Mouse (Mus musculus) layer of hippocampus, adult 2 months (tissue): ENCODE measurements around the gene Xntrpc. TPM values are rescaled to one million over a fixed set of nuclear protein-coding genes. Genes with fewer than 3 reads are reported as not detected.
A peak's percentile ranks its signal among the peaks of the same experiment; 100 is the strongest.

Experiments
- DNase-seq, 2 experiments: peaks; one replicate each; pipeline ENCODE4 v3.0.0; 2022; ENCODE audit warnings: low spot score in 2 of 2
- H3K27ac ChIP-seq: fragments of 200-600 bp; 2 replicates; pipeline ENCODE4 v1.8.1; 2022
- H3K4me3 ChIP-seq: fragments of 200-600 bp; 2 replicates; pipeline ENCODE4 v1.8.1; 2022; ENCODE audit warnings: mild to moderate bottlenecking
- CTCF ChIP-seq: fragments of 200-600 bp; conservative IDR thresholded peaks from 2 replicates; pipeline ENCODE4 v1.8.1; 2022; ENCODE audit warnings: antibody characterized with exemption, mild to moderate bottlenecking, moderate library complexity
- total RNA-seq, 2 experiments: library from RNA; stranded (reverse); gene quantifications; 2 replicates each; pipeline ENCODE4 v1.2.3; 2021

The Xntrpc gene
- total RNA-seq, 2 experiments from 2014 or later, result 2.3 to 2.9 TPM

GRCm38 (mm10) chr7:102117382-102117781 lies 51.9 kb downstream of the Xntrpc start:
- H3K27ac ChIP-seq, result no peak overlapping the region
- no peak for TF ChIP-seq CTCF
- no peak for DNase-seq
- no peak overlapping the region for H3K4me3 ChIP-seq

- Histone ChIP-seq H3K4me3 (no peak overlapping the region), H3K27ac (no peak overlapping the region)
- no peak for TF ChIP-seq CTCF
- DNase-seq, result no peak
Measured at GRCm38 (mm10) chr7:102120326-102120725, 54.8 kb downstream of the Xntrpc start.

GRCm38 (mm10) chr7:102132395-102132794 lies 66.9 kb downstream of the Xntrpc start:
- H3K27ac ChIP-seq, result no peak overlapping the region
- no peak for DNase-seq
- H3K4me3 ChIP-seq, result no peak overlapping the region
- no peak for TF ChIP-seq CTCF

- no peak for DNase-seq
- TF ChIP-seq CTCF, result peak; percentile 77
- Histone ChIP-seq H3K27ac (no peak overlapping the region), H3K4me3 (no peak overlapping the region)
Measured at GRCm38 (mm10) chr7:102137464-102137863, 72.0 kb downstream of the Xntrpc start.

- no peak overlapping the region for H3K27ac ChIP-seq
- no peak for DNase-seq
- TF ChIP-seq CTCF, result no peak
- no peak overlapping the region for H3K4me3 ChIP-seq
Measured at GRCm38 (mm10) chr7:102137898-102138297, 72.4 kb downstream of the Xntrpc start.

Other genes with a start within 250 kb of the Xntrpc start
- not detected for gene Phox2a, start 247.4 kb upstream of the Xntrpc start, total RNA-seq
- gene Inppl1, start 227.5 kb upstream of the Xntrpc start, total RNA-seq, result 10 to 100 TPM; 26.7 to 28.4 TPM
- gene Folr2, start 208.5 kb upstream of the Xntrpc start, total RNA-seq, result under 1 TPM in 1 of 2 experiments, not detected in 1; 0.36 TPM
- 10 to 100 TPM; 24.5 to 29.3 TPM for gene Anapc15, start 202.0 kb upstream of the Xntrpc start, total RNA-seq
- 1 to 10 TPM in 1 of 2 experiments, not detected in 1; 1.2 TPM for gene Folr1, start 194.9 kb upstream of the Xntrpc start, total RNA-seq
- 10 to 100 TPM; 90.2 to 95.6 TPM for gene Lamtor1, start 159.8 kb upstream of the Xntrpc start, total RNA-seq
- gene Tomt, start 159.4 kb upstream of the Xntrpc start, total RNA-seq, result under 1 TPM in 1 of 2 experiments, not detected in 1; 0.20 TPM
- gene Lrrc51, start 131.8 kb upstream of the Xntrpc start, total RNA-seq, result 1 to 10 TPM; 5.4 to 5.9 TPM
- 100 to 1,000 TPM; 114 to 118 TPM for gene Numa1, start 131.6 kb upstream of the Xntrpc start, total RNA-seq
- 10 to 100 TPM in 1 of 2 experiments, 1 to 10 TPM in 1; 7.5 to 11.6 TPM for gene Il18bp, start 47.0 kb upstream of the Xntrpc start, total RNA-seq
- gene Rnf121, start 244 bp upstream of the Xntrpc start, total RNA-seq, result 10 to 100 TPM; 44.3 to 47.4 TPM
- gene Xndc1, start 202 bp upstream of the Xntrpc start, total RNA-seq, result 10 to 100 TPM; 29.2 to 33.7 TPM
- gene Trpc2, start 17.4 kb downstream of the Xntrpc start, total RNA-seq, result 1 to 10 TPM; 1.1 to 2.4 TPM
- not detected for gene Art1, start 36.0 kb downstream of the Xntrpc start, total RNA-seq
- gene Art5, start 43.8 kb downstream of the Xntrpc start, total RNA-seq, result not detected
- gene Chrna10, start 51.1 kb downstream of the Xntrpc start, total RNA-seq, result under 1 TPM; 0.15 to 0.54 TPM
- gene Nup98, start 144.5 kb downstream of the Xntrpc start, total RNA-seq, result 10 to 100 TPM; 40.7 to 45.0 TPM
- gene Pgap2, start 144.5 kb downstream of the Xntrpc start, total RNA-seq, result 10 to 100 TPM; 24.3 to 30.6 TPM
- gene Rhog, start 190.3 kb downstream of the Xntrpc start, total RNA-seq, result 10 to 100 TPM; 23.4 to 23.9 TPM
- gene Stim1, start 202.1 kb downstream of the Xntrpc start, total RNA-seq, result 10 to 100 TPM; 61.3 to 66.8 TPM